Mouse (Mus musculus) testis, postnatal 14 days (tissue): ENCODE data around the gene Dnajc5g.

Source experiments
- DNase-seq: peaks from one replicate; pipeline ENCODE4 v3.0.0; 2021; ENCODE audit warnings: low spot score

Gene Dnajc5g

GRCm38 (mm10) chr5:31108000-31108490 is 2.0 kb downstream of the Dnajc5g start, which contains the start of gene Slc30a3:
Gene Slc30a3 (minus strand): TSS chr5:31108237.
- DNase-seq, result peak; percentile 78

- DNase-seq, result no peak
Observed at GRCm38 (mm10) chr5:31110781-31111180, 4.7 kb downstream of the Dnajc5g start.

- DNase-seq, result no peak
Observed at GRCm38 (mm10) chr5:31116354-31116753, 10.3 kb downstream of the Dnajc5g start, which contains the start of gene Trim54. Gene Trim54 (plus strand): TSS chr5:31116712.

GRCm38 (mm10) chr5:31116912-31117311 is 10.8 kb downstream of the Dnajc5g start:
- DNase-seq, result no peak

GRCm38 (mm10) chr5:31121111-31121510 is 15.0 kb downstream of the Dnajc5g start:
- DNase-seq, result no peak

GRCm38 (mm10) chr5:31123481-31123880 is 17.4 kb downstream of the Dnajc5g start:
- DNase-seq, result no peak

GRCm38 (mm10) chr5:31126050-31126449 is 20.0 kb downstream of the Dnajc5g start:
- no peak for DNase-seq

GRCm38 (mm10) chr5:31136730-31137424 is 30.8 kb downstream of the Dnajc5g start:
- DNase-seq, result no peak

- no peak for DNase-seq
Observed at GRCm38 (mm10) chr5:31137658-31138057, 31.6 kb downstream of the Dnajc5g start.

GRCm38 (mm10) chr5:31138241-31138967 is 32.3 kb downstream of the Dnajc5g start, which contains the start of gene Ucn:
Gene Ucn (minus strand): TSS chr5:31138829.
- DNase-seq, result no peak

GRCm38 (mm10) chr5:31138968-31139425 is 32.9 kb downstream of the Dnajc5g start:
- DNase-seq, result no peak

GRCm38 (mm10) chr5:31149781-31150180 is 43.7 kb downstream of the Dnajc5g start:
- no peak for DNase-seq

- no peak for DNase-seq
Observed at GRCm38 (mm10) chr5:31151746-31152145, 45.7 kb downstream of the Dnajc5g start.

- DNase-seq, result no peak
Observed at GRCm38 (mm10) chr5:31153516-31154151, 47.5 kb downstream of the Dnajc5g start.

GRCm38 (mm10) chr5:31154152-31154553 is 48.1 kb downstream of the Dnajc5g start, which contains the start of gene Mpv17:
Gene Mpv17 (minus strand): TSS chr5:31154251.
- peak; percentile 86 for DNase-seq
